28 mouse cellular contexts compared by ENCODE assay signal in the genomic region with DNA sequence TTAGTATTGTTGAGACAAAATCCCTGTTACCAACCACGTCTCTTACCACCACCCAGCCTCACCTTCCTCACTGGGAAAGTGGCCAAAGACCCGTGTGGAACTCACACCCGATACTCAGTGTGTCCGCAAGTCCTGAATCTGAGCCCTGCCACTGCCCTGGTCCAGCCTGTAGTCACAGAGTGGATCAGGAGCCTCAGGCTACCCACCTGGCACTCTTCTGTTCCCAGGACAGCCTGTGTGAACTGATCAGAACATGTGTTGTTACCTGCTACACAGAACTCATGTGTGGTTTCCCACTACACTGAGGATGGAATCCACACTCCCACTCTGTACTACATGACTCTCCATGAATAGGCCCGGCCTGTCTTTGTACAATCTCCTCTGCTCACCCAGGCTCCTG. TPM values are rescaled to one million over a fixed set of nuclear protein-coding genes. Genes with fewer than 3 reads are reported as not detected.
DNase-seq lines count a peak whose midpoint lies in the region; ATAC-seq and TF ChIP-seq lines count a peak whose summit lies in the region.
"Had no signal": no experiment of that assay in that cellular context is flagged by ENCODE, and none has a peak within 500 bp of the region (broad histone marks: within the 10 kb centered on the region; RNA-seq: fewer than 3 reads in every experiment).

No protein-coding gene starts in this region.

- TF ChIP-seq CTCF in MEL (IDR thresholded peaks at IDR 0.05 in 2 of 3, conservative IDR thresholded peaks at IDR 0.05 in 1 of 3; ENCODE audit: control insufficient read depth in 1 of 3, insufficient read depth in 1 of 3, low read depth in 2 of 3, low read length in 3 of 3, poor library complexity in 1 of 3, severe bottlenecking in 1 of 3) = no peak

- ATAC-seq in embryonic facial prominence, embryonic 14.5 days (ENCODE audit: low read depth) = no peak; the same call in 1 of the 2 replicates
- 0 out of 2 replicates have a peak, but pooled peaks have one; percentile 44 for ATAC-seq in erythroblast, adult 5-6 weeks (replicated peaks; ENCODE audit: low FRiP score, poor library complexity, severe bottlenecking)
- ATAC-seq: activated CD4-positive, CD25-positive, alpha-beta regulatory T cell, adult 4 months; CD4-positive, CD25-positive, alpha-beta regulatory T cell, adult 4 months; forebrain, embryonic 13.5 days; forebrain, embryonic 15.5 days; forebrain, postnatal 0 days had no signal

- H3K4me2 ChIP-seq in embryonic facial prominence, embryonic 14.5 days (ENCODE audit: low read depth, low read length) = no peak overlapping the region
- H3K4me2 ChIP-seq: embryonic facial prominence, embryonic 13.5 days; forebrain, embryonic 13.5 days; forebrain, embryonic 15.5 days had no signal

- no peak overlapping the region for H3K4me3 ChIP-seq in embryonic facial prominence, embryonic 14.5 days (ENCODE audit: low read depth, low read length)
- no peak overlapping the region for H3K4me3 ChIP-seq in embryonic facial prominence, embryonic 10.5 days
- no peak overlapping the region for H3K4me3 ChIP-seq in MEL (ENCODE audit: control insufficient read depth in 1 of 2, insufficient read depth in 1 of 2, low read depth in 2 of 2, low read length in 2 of 2)
- H3K4me3 ChIP-seq: embryonic facial prominence, embryonic 13.5 days; forebrain, embryonic 13.5 days; forebrain, embryonic 15.5 days had no signal

- H3K36me3 ChIP-seq in embryonic facial prominence, embryonic 14.5 days (ENCODE audit: control insufficient read depth, insufficient read depth, low read length) = no peaks in the 10 kb centered on the region
- no peaks in the 10 kb centered on the region for H3K36me3 ChIP-seq in embryonic facial prominence, embryonic 10.5 days (replicated peaks)
- H3K36me3 ChIP-seq in MEL (ENCODE audit: control insufficient read depth in 1 of 2, insufficient read depth in 2 of 2, low read length in 2 of 2) = peaks cover 0 to 19% of the 10 kb centered on the region in 2 experiments; a peak in 3 of 4 replicates
- H3K36me3 ChIP-seq: embryonic facial prominence, embryonic 13.5 days; forebrain, embryonic 15.5 days had no signal

- no peaks in the 10 kb centered on the region for H3K9me3 ChIP-seq in embryonic facial prominence, embryonic 14.5 days (ENCODE audit: control insufficient read depth, low read length)
- H3K9me3 ChIP-seq in embryonic facial prominence, embryonic 10.5 days = no peaks in the 10 kb centered on the region
- H3K9me3 ChIP-seq in MEL (replicated peaks; ENCODE audit: insufficient read depth, low read length) = no peaks in the 10 kb centered on the region
- H3K9me3 ChIP-seq: embryonic facial prominence, embryonic 13.5 days; forebrain, embryonic 13.5 days; forebrain, embryonic 15.5 days; G1E had no signal

- TF ChIP-seq EP300 in MEL (IDR thresholded peaks at IDR 0.05; ENCODE audit: low read depth in 1 of 2, low read length in 2 of 2) = no peak

- H3K27me3 ChIP-seq in embryonic facial prominence, embryonic 14.5 days (replicated peaks; ENCODE audit: control insufficient read depth, insufficient read depth, low read length) = no peaks in the 10 kb centered on the region
- no peaks in the 10 kb centered on the region for H3K27me3 ChIP-seq in embryonic facial prominence, embryonic 10.5 days (replicated peaks; ENCODE audit: low read depth, poor library complexity, severe bottlenecking)
- H3K27me3 ChIP-seq in MEL (ENCODE audit: control insufficient read depth in 1 of 2, insufficient read depth in 2 of 2, low read length in 2 of 2) = no peaks in the 10 kb centered on the region
- H3K27me3 ChIP-seq: CH12.LX; embryonic facial prominence, embryonic 13.5 days; forebrain, embryonic 13.5 days; forebrain, embryonic 15.5 days had no signal

- TF ChIP-seq RAD21 in MEL (IDR thresholded peaks at IDR 0.05; ENCODE audit: low read depth, low read length) = no peak

- no peak for TF ChIP-seq POLR2A in MEL (IDR thresholded peaks at IDR 0.05; ENCODE audit: control insufficient read depth in 1 of 2, insufficient read depth in 1 of 2, low read depth in 1 of 2, low read length in 2 of 2, poor library complexity in 1 of 2)

- intact Hi-C loops in heart, postnatal 25 days (cut with DNase I) = no loop called here

- H3K27ac ChIP-seq in embryonic facial prominence, embryonic 14.5 days (replicated peaks; ENCODE audit: low read depth, low read length) = no peak overlapping the region
- H3K27ac ChIP-seq in embryonic facial prominence, embryonic 10.5 days (replicated peaks) = no peak overlapping the region
- H3K27ac ChIP-seq in MEL (ENCODE audit: control insufficient read depth, low read depth, low read length) = peak overlapping the region; percentile 31
- H3K27ac ChIP-seq: embryonic facial prominence, embryonic 13.5 days; forebrain, embryonic 13.5 days; forebrain, embryonic 15.5 days had no signal

- H3K79me2 ChIP-seq in MEL (ENCODE audit: control insufficient read depth, insufficient read depth, low read length, poor library complexity) = no peaks in the 10 kb centered on the region

- WGBS in embryonic facial prominence, embryonic 14.5 days = 74% methylated on average over 5 of the region's 5 CpGs
- 83% methylated on average over 5 of the region's 5 CpGs for WGBS in embryonic facial prominence, embryonic 10.5 days

- DNase-seq in embryonic facial prominence, embryonic 14.5 days (ENCODE audit: low spot score) = peak; percentile 11
- no peak for DNase-seq in embryonic facial prominence, embryonic 10.5 days (ENCODE audit: low spot score)
- DNase-seq in heart, adult 11 months = peak; percentile 36
- DNase-seq in heart, postnatal 25 days (ENCODE audit: low spot score) = no peak
- DNase-seq in MEL (ENCODE audit: low read depth, low spot score) = no peak
- no peak for DNase-seq in kidney, adult 8-10 months
- DNase-seq: adrenal gland, adult 8-10 months; adrenal gland, postnatal 14 days; adrenal gland, postnatal 36 days; B cell, adult 2 months; cerebellum, adult 11-12 months; cerebellum, adult 2 months; cerebellum, adult 9-10 months; cerebellum, postnatal 10 days; cerebellum, postnatal 25 days; forebrain, postnatal 0 days had no signal

- no peaks in the 10 kb centered on the region for H3K4me1 ChIP-seq in embryonic facial prominence, embryonic 14.5 days (ENCODE audit: control insufficient read depth, insufficient read depth, low read length)
- H3K4me1 ChIP-seq in embryonic facial prominence, embryonic 10.5 days = no peaks in the 10 kb centered on the region
- peaks cover 7 to 22% of the 10 kb centered on the region in 2 experiments for H3K4me1 ChIP-seq in MEL (ENCODE audit: control insufficient read depth in 1 of 2, insufficient read depth in 2 of 2, low read length in 2 of 2)
- H3K4me1 ChIP-seq: embryonic facial prominence, embryonic 13.5 days; forebrain, embryonic 13.5 days; forebrain, embryonic 15.5 days had no signal

- H3K9ac ChIP-seq in embryonic facial prominence, embryonic 14.5 days (ENCODE audit: low read depth, low read length) = no peak overlapping the region
- no peak overlapping the region for H3K9ac ChIP-seq in MEL (ENCODE audit: control insufficient read depth, low read depth, low read length, poor library complexity, severe bottlenecking)
- H3K9ac ChIP-seq: embryonic facial prominence, embryonic 13.5 days; forebrain, embryonic 13.5 days; forebrain, embryonic 15.5 days; forebrain, postnatal 0 days had no signal

RNA-seq across cellular contexts. Expression of gene Spata45, which starts 5.7 kb away (rescaled TPM):
- polyA plus RNA-seq in embryonic facial prominence, embryonic 14.5 days (2014; fragmentation: Nextera tagmentation; extraction: Ambion mirVana) = not detected in 2 replicates
- not detected in 2 replicates for polyA plus RNA-seq in embryonic facial prominence, embryonic 10.5 days (2016; fragmentation: Nextera tagmentation; extraction: Ambion mirVana)
- total RNA-seq in heart, postnatal 25 days (2021) = not detected
- total RNA-seq in MEL (2012; rRNA removed) = not detected in 2 replicates
- under 1 TPM in 1 of 2 experiments, not detected in 1; 0.75 TPM for polyA plus RNA-seq in MEL (2012; ENCODE audit: insufficient read depth in 1 of 2, insufficient read length in 2 of 2, low read depth in 1 of 2, low replicate concordance in 2 of 2, missing spikeins in 1 of 2)
- total RNA-seq in erythroblast, adult 5-6 weeks (2015; ENCODE audit: low replicate concordance) = not detected in 2 replicates
- total RNA-seq in erythroblast, adult 5-6 weeks (2017; ENCODE audit: low replicate concordance) = not detected in 2 replicates
- total RNA-seq: adrenal gland, adult 18-20 months; adrenal gland, adult 8-10 months; adrenal gland, postnatal 14 days; adrenal gland, postnatal 36 days; CH12.LX; forebrain, postnatal 0 days; G1E had no signal
- polyA plus RNA-seq: activated CD4-positive, CD25-positive, alpha-beta regulatory T cell, adult 4 months; CD4-positive, CD25-positive, alpha-beta regulatory T cell, adult 4 months; cerebellum, adult 2 months; cortical plate, adult 2 months; embryonic facial prominence, embryonic 11.5 days; embryonic facial prominence, embryonic 13.5 days; forebrain, embryonic 11.5 days; forebrain, embryonic 13.5 days; forebrain, embryonic 15.5 days; forebrain, postnatal 0 days; G1E had no signal

RNA-seq across cellular contexts. Expression of gene Flvcr1, which starts 16.1 kb away (rescaled TPM):
- polyA plus RNA-seq in embryonic facial prominence, embryonic 14.5 days (2014; fragmentation: Nextera tagmentation; extraction: Ambion mirVana) = 7.3 and 8.2 TPM in 2 replicates
- 6.9 and 7.4 TPM in 2 replicates for polyA plus RNA-seq in embryonic facial prominence, embryonic 10.5 days (2016; fragmentation: Nextera tagmentation; extraction: Ambion mirVana)
- total RNA-seq in heart, postnatal 25 days (2021) = 1 to 10 TPM; 5.3 to 5.5 TPM
- total RNA-seq in MEL (2012; rRNA removed) = 27.7 and 36.9 TPM in 2 replicates
- 10 to 100 TPM in 1 of 2 experiments, not detected in 1; 19.1 TPM for polyA plus RNA-seq in MEL (2012; ENCODE audit: insufficient read depth in 1 of 2, insufficient read length in 2 of 2, low read depth in 1 of 2, low replicate concordance in 2 of 2, missing spikeins in 1 of 2)
- total RNA-seq in erythroblast, adult 5-6 weeks (2015; ENCODE audit: low replicate concordance) = 9.4 and 13.6 TPM in 2 replicates
- 5.3 and 7.8 TPM in 2 replicates for total RNA-seq in erythroblast, adult 5-6 weeks (2017; ENCODE audit: low replicate concordance)

RNA-seq across cellular contexts. Expression of gene Tatdn3, which starts 20.6 kb away (rescaled TPM):
- 12.9 and 14.7 TPM in 2 replicates for polyA plus RNA-seq in embryonic facial prominence, embryonic 14.5 days (2014; fragmentation: Nextera tagmentation; extraction: Ambion mirVana)
- 10.3 and 12.4 TPM in 2 replicates for polyA plus RNA-seq in embryonic facial prominence, embryonic 10.5 days (2016; fragmentation: Nextera tagmentation; extraction: Ambion mirVana)
- total RNA-seq in heart, postnatal 25 days (2021) = 10 to 100 TPM; 13.2 to 16.9 TPM
- total RNA-seq in MEL (2012; rRNA removed) = 14.5 and 16.7 TPM in 2 replicates
- polyA plus RNA-seq in MEL (2012; ENCODE audit: insufficient read depth in 1 of 2, insufficient read length in 2 of 2, low read depth in 1 of 2, low replicate concordance in 2 of 2, missing spikeins in 1 of 2) = 10 to 100 TPM in 1 of 2 experiments, not detected in 1; 19.0 TPM
- 5.6 and 8.5 TPM in 2 replicates for total RNA-seq in erythroblast, adult 5-6 weeks (2015; ENCODE audit: low replicate concordance)
- 1.3 TPM in 1 of 2 replicates, not detected in the other for total RNA-seq in erythroblast, adult 5-6 weeks (2017; ENCODE audit: low replicate concordance)

RNA-seq across cellular contexts. Expression of gene Nsl1, which starts 20.7 kb away (rescaled TPM):
- 8.8 and 9.3 TPM in 2 replicates for polyA plus RNA-seq in embryonic facial prominence, embryonic 14.5 days (2014; fragmentation: Nextera tagmentation; extraction: Ambion mirVana)
- 35.4 and 38.6 TPM in 2 replicates for polyA plus RNA-seq in embryonic facial prominence, embryonic 10.5 days (2016; fragmentation: Nextera tagmentation; extraction: Ambion mirVana)
- under 1 TPM; 0.16 to 0.22 TPM for total RNA-seq in heart, postnatal 25 days (2021)
- 33.4 and 41.9 TPM in 2 replicates for total RNA-seq in MEL (2012; rRNA removed)
- polyA plus RNA-seq in MEL (2012; ENCODE audit: insufficient read depth in 1 of 2, insufficient read length in 2 of 2, low read depth in 1 of 2, low replicate concordance in 2 of 2, missing spikeins in 1 of 2) = 10 to 100 TPM in 1 of 2 experiments, not detected in 1; 24.2 TPM
- 2.1 and 6.7 TPM in 2 replicates for total RNA-seq in erythroblast, adult 5-6 weeks (2015; ENCODE audit: low replicate concordance)
- total RNA-seq in erythroblast, adult 5-6 weeks (2017; ENCODE audit: low replicate concordance) = 3.8 and 7.5 TPM in 2 replicates

RNA-seq across cellular contexts. Expression of gene Batf3, which starts 55.5 kb away (rescaled TPM):
- polyA plus RNA-seq in embryonic facial prominence, embryonic 14.5 days (2014; fragmentation: Nextera tagmentation; extraction: Ambion mirVana) = 6.1 and 7.0 TPM in 2 replicates
- 7.1 and 9.8 TPM in 2 replicates for polyA plus RNA-seq in embryonic facial prominence, embryonic 10.5 days (2016; fragmentation: Nextera tagmentation; extraction: Ambion mirVana)
- under 1 TPM; 0.83 to 0.89 TPM for total RNA-seq in heart, postnatal 25 days (2021)
- total RNA-seq in MEL (2012; rRNA removed) = 1.5 and 2.4 TPM in 2 replicates
- polyA plus RNA-seq in MEL (2012; ENCODE audit: insufficient read depth in 1 of 2, insufficient read length in 2 of 2, low read depth in 1 of 2, low replicate concordance in 2 of 2, missing spikeins in 1 of 2) = 1 to 10 TPM in 1 of 2 experiments, not detected in 1; 2.4 TPM
- 2.1 TPM in 1 of 2 replicates, not detected in the other for total RNA-seq in erythroblast, adult 5-6 weeks (2015; ENCODE audit: low replicate concordance)
- 0.70 TPM in 1 of 2 replicates, not detected in the other for total RNA-seq in erythroblast, adult 5-6 weeks (2017; ENCODE audit: low replicate concordance)
- polyA plus RNA-seq: activated CD4-positive, CD25-positive, alpha-beta regulatory T cell, adult 4 months; CD4-positive, CD25-positive, alpha-beta regulatory T cell, adult 4 months had no signal

Comparison
In these comparisons a context has a peak if more than half of its experiments do, and no peak if none do; other contexts are left out.
1. DNase-seq: peak in embryonic facial prominence, embryonic 14.5 days (single experiment) and heart, adult 11 months (single experiment); none in embryonic facial prominence, embryonic 10.5 days (single experiment), heart, postnatal 25 days (single experiment), MEL (single experiment) and kidney, adult 8-10 months (0 of 2).